Mouse (Mus musculus) lung, adult 2 months (tissue): ENCODE results near the gene Ybx2.

Experiments
- CTCF ChIP-seq: fragments of 200-500 bp; IDR thresholded peaks from 2 replicates; pipeline ENCODE4 v1.5.1; 2011; ENCODE audit warnings: mild to moderate bottlenecking, low read length, control low read depth; ENCODE audit not compliant: insufficient read depth
- POLR2A ChIP-seq: fragments of 200-500 bp; IDR thresholded peaks from 2 replicates; pipeline ENCODE4 v1.6.1; 2011; ENCODE audit warnings: low read depth, mild to moderate bottlenecking, control low read depth, low read length, borderline replicate concordance; ENCODE audit errors: extremely low read depth

GRCm38 (mm10) chr11:69938401-69938979 lies 2.9 kb downstream of the Ybx2 start:
- TF ChIP-seq POLR2A, result no peak
- TF ChIP-seq CTCF, result no peak
